Mouse (Mus musculus) embryo, embryonic 10.5 days (tissue): ENCODE data around the gene Birc6.

Experiments
- DNase-seq: peaks from one replicate; pipeline ENCODE4 v3.0.0-alpha.2; 2015; ENCODE audit warnings: low spot score

Birc6 gene

DNA sequence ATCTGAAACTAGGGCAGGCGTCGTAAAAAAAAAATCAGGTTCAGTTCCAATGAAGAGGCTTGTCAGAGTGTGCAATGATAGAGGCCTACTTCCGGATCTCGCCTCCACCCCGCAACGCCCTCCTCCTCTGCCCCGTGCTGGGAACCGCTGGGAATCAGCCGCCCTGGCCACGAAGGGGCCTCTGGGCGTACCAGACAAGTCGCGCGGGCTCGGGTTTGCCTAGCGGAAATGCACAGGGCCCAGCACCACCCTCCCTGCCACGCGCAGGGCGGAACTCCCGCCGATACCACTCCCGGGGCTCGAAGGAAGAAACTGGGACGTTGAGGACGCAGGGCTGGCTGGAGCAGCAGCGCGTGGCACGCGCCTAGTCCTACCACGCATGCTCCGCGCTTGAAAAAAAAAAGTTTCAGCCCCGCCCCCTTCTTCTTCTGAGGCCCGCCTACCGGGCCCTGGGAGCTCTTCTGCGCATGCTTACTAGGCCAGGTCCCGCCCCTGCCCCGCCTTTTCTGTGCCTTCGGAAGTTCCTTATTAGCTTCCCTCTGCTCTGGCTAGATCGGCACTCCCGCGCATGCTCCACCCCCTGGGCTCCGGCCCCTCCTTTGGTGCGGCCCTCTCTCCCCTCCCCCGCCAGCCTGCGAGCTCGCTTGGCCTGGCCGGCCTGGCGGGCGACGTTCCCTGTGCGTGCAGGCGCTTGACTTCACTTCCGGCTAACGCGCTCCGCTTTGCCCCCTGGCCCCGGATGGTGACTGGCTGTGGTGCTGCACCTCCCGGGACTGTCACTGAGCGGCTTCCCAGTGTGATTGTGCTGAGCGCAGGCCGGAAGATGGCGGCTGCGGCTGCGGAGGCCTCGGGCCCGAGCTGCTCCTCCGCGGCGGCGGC lies at the start of gene Birc6:
Gene Birc6 (plus strand): TSS at position 567 of the 879 bp plus-strand sequence.
- DNase-seq = peak; percentile 100

GRCm38 (mm10) chr17:74480361-74481069 lies 47.6 kb upstream of the Birc6 start:
- DNase-seq = no peak

DNA sequence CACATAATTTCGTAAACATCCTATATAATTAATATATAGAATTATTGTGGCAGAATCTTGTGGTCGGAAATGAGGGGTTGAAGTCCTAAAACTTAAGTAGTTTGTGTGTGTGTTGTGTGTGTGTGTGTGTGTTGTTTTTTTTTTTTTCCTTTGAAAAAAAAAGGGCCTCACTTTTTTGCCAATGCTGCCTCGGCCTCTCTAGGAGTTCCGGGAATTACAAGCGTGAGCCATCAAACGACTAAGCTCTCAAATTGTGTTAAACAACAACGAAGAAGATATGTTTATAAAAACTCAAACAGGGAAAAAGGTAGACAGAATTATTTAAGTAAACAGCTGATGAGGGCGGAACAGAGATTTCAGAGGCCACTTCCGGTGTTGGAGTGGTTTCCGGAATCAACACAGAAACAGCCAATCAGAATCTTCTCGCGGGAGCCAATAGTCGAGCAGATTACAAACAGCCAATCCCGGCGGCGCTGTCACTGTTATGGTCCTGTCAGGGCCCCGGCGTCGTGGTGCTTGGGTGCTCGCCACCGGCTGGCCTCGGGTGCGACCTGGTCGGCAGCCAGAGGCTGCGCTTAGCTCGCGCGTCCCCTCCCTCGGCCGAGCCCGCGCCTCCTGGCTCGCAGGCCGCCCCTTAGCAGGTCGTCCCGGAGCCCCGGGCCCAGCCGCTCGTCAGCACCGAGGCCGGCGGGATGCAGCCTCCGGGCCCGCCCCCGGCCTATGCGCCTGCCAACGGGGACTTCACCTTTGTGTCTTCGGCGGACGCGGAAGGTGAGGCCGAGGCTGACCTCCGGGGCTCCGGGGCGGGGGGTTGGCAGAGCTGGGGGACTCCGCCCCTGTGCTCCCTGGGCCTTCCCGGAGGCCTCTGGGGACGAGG lies 38.8 kb upstream of the Birc6 start, which contains the start of gene Yipf4:
Gene Yipf4 (plus strand): TSS at position 470 of the 877 bp plus-strand sequence.
- DNase-seq = peak; percentile 98

- no peak for DNase-seq
These were observed 38.2 kb upstream of the Birc6 start for GRCm38 (mm10) chr17:74489901-74490220.

DNA sequence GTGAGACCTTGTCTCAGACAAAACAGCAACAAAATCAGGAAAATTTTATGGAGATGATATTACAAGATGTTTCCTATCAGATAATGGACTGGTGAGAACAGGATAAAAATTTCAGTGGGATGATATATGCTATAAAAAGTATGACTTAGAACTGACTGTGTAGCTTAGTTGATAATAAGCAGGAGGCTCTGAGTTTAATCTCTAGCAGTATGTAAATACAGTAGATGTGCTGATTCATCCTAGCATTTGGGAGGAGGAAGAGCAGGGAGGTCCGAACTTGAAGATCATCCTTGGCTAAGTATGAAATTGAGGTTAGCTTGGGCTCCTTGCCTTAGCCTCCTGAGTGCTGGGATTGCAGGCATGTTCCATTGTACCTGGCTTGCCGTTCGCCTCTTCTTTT lies 36.5 kb upstream of the Birc6 start:
- no peak for DNase-seq

- DNase-seq = no peak
These were observed 27.9 kb upstream of the Birc6 start for GRCm38 (mm10) chr17:74500204-74500603.

DNA sequence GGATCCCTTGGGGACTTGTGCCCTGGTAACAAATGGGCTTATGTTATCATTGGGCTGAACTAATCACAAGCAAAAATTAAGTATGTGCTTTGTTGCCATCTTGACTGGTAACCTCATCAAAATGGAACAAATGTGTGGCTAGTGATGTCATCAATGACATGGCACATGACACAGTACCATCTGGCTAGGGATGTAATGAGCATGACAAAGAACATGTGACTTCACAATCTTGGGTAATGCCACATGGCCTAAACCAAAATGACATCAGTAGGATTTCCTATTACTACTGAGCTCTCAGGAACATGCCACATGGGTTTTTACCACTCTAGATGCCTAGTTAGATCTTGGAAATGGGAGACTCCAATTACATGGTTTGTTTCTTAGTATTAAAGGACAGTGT lies 27.0 kb upstream of the Birc6 start:
- DNase-seq = no peak

DNA sequence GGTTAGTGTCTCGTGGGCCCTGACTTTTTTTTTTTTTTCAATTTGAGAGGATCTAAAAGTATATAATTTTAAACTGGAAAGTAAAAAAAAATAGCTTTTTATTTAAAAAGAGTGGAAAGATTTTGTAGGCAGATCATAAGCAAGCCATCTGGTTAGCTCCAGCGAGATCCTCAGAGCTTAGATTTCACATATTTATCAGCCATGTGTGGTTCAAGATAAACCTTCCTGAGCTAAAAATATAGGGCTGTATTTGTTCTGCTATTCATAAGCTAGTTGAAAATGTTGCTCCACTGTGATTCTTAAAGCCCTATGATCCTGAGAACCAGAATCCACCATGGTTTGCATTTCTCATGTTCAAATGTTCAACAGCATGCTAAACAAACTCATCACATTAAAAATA lies 20.2 kb upstream of the Birc6 start:
- DNase-seq = no peak

- no peak for DNase-seq
These were observed 19.5 kb upstream of the Birc6 start for GRCm38 (mm10) chr17:74508600-74508999.

- no peak for DNase-seq
These were observed 15.8 kb upstream of the Birc6 start for GRCm38 (mm10) chr17:74512308-74512707.

GRCm38 (mm10) chr17:74522797-74523723 lies 5.0 kb upstream of the Birc6 start:
- no peak for DNase-seq

DNA sequence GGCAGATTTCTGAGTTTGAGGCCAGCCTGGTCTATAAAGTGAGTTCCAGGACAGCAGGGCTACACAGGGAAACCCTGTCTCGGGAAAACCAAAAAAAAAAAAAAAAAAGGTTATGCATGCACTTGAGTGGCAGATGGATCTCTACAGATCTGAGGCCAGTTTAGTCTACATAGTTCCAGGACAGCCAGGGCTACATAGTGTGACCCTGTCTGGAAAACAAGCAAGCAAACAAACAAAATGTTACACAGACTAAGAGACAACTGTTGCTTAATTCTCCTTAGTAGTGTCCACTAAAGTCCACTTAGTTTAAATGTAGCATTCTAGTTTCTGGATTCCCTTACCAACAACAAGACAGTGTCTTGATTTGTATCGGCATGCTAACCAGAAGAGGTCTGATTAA lies 2.0 kb upstream of the Birc6 start:
- no peak for DNase-seq

DNA sequence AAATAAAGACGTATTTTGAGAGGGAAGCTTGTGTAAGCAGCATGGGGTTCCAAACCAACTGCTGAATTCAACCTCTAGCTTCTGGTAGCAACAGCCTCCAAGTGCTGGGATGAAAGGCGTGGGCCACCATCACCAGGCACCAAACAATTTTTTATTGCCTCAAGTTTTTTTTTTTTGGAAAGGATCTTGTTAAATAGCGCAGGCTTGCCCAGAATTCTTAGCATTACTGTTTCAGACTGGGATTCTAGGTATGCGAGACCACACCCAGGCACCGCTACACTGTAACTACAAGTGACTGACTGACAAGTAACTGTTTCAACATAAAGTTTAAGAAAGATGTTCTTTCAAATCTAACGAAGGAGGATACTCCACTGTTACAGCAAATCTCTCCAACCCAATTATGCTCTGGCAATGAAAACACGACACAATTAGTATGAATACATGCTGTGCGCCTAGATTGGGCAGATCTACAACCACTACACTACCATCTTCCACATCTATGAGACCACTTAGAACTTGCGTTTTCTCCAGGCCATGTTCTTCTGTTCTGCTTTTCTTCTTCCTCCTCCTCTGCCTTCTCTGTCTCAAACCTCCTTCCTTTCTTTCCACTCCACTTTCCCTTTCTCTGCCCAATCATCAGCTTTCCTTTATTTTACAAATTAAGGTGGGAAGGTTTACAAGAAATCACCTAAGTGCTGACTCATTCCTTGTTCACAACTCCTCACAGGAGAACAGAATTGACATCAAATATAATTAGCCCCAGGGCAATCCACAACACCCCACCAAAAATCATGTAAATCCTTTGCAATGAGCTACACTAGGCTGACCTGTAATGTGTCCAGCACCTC lies 1.1 kb upstream of the Birc6 start:
- DNase-seq = no peak

DNA sequence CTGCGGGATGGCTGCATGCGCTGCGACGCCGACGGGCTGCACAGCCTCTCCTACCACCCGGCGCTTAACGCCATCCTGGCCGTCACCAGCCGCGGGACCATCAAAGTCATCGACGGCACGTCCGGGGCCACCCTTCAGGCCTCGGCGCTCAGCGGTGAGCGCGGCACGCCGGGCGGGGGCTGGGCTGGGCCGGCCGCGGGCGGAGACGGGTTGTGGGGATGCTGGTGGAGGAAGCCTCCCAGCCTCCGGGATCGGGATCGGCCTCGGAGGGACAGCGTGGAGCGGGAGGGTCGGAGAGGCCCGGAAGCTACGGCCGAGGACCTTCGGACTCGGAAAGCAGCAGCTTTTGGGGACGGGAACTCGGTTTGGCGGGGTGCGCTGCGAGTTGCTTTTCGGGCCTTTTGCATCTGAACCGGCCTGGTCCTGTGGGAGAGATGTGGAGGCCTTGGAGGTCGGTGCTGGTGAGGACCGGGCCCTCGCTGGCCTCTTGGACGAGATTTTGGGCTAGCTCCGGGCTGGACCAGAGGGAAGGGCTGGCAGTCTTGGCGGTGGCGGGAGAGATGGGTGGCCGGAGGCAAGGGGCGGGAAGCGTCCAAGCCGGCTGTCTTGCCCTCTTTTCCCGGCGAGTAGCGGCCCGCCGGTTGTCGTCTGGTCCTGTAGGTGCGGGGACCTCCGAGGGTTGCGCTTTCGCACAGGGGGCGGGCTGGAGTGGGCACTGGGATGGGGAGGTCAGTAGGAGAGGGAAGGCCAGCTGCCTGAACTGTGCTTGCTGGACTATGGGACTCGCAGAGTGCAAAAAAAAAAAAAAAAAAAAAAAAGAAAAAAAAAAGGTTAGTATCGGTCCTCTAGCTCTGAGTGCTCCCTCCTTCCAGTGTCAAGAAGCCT lies 795 bp downstream of the Birc6 start:
- peak; percentile 43 for DNase-seq

DNA sequence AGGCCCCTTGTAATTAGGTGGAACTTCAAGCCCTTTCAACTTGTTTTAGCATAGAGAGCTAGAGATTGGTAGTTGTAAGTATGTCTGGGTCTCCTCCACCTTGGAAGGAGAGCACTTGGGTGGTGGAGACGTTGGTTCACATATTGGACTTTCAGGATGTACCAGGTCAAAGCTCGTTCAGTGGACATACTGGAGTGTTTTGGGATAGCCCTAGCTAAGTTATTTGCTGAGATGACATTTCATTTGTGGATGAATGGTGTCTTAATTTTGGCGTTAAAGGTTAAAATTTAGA lies 1.4 kb downstream of the Birc6 start:
- peak; percentile 17 for DNase-seq

DNA sequence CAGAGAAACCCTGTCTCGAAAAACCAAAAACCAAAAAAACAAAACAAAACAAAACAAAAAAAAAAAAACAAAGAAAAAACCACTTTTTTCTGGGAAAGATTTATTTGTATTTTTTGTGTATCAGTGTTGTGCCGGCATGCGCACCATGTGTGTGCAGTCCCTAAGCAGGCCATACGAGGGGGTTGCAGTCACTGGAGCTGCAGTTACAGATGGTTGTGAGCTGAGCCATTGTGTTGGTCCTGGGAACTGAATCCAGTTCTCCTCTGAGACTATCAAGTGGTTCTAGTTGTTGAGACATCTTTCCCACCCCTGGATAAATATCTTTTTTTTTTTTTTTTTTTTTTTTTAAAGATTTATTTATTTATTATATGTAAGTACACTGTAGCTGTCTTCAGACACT lies 6.9 kb downstream of the Birc6 start:
- DNase-seq = no peak

DNA sequence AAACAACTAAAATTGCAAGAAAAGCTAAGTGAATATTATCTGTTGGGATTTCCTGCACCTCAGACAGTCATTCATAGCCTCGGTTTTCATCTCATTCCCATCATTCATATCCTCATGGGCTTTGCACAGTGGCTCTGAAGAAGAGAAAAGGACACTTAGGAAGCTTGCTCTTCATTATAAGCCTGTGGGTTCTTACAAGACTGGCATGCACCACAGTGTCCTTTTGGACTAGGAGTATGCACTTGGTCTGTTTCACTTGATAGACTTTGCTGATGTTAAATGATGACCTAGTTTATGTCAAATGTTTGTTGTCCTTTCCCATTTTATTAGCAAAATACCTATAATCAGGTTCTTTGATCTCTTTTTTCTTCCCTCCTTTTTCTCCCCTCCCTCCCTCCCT lies 9.4 kb downstream of the Birc6 start:
- no peak for DNase-seq

GRCm38 (mm10) chr17:74543615-74544014 lies 15.5 kb downstream of the Birc6 start:
- DNase-seq = no peak

DNA sequence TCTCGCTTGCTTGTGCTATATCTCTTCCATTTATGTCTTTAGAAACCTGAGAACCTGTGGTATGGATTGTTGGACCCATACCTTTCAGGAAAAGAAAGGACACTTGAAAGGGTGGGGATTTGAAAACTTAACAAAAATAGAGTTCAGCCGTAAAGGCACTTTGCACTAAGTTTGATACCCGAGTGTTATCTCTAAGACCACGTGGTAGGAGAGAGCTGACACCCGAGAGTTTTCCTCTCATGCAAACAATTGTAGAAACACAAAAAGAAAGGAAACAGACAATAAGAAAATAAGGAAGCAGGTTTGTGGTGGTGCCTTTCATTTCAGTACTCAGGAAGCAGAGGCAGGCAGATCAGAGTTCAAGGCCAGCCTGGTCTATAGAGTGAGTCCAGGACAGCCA lies 26.0 kb downstream of the Birc6 start:
- no peak for DNase-seq

GRCm38 (mm10) chr17:74559891-74560290 lies 31.8 kb downstream of the Birc6 start:
- DNase-seq = no peak
